23 mouse cellular contexts compared by ENCODE assay signal in the genomic region with DNA sequence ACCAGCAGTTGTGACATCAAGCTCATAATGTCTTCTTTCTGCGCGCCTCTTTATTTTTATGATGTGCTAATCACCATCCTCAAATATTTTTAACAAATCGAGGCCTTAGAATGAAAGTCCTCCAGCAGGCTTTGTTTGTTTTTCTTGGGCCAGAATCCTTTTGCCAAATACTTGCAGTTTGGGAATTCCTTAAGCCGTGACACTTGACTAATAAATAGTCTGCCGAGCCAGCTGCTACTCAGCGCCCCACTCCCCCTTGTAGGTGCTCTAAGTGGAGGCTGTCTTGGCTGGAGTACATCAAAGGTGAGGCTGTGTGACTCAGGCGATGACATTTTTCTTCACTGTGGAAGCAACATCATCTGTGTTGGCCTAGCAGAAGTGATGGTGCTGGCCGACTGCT. TPM values are rescaled to one million over a fixed set of nuclear protein-coding genes. Genes with fewer than 3 reads are reported as not detected.
DNase-seq lines count a peak whose midpoint lies in the region; ATAC-seq and TF ChIP-seq lines count a peak whose summit lies in the region.
"Had no signal": no experiment of that assay in that cellular context is flagged by ENCODE, and none has a peak within 500 bp of the region (broad histone marks: within the 10 kb centered on the region; RNA-seq: fewer than 3 reads in every experiment).

No protein-coding gene starts in this region.

- WGBS in kidney, adult 2 months = 55% methylated on average over 8 of the region's 8 CpGs
- 70% methylated on average over 8 of the region's 8 CpGs for WGBS in midbrain, embryonic 11.5 days
- 73% methylated on average over 8 of the region's 8 CpGs for WGBS in midbrain, embryonic 13.5 days
- whole genome bisulfite sequencing in forebrain, embryonic 11.5 days = 84% methylated on average over 8 of the region's 8 CpGs

- H3K27ac ChIP-seq in kidney, adult 2 months (ENCODE audit: insufficient read depth, low read depth, low read length) = no peak overlapping the region
- no peak overlapping the region for H3K27ac ChIP-seq in midbrain, embryonic 11.5 days (ENCODE audit: low read depth, low read length)
- no peak overlapping the region for H3K27ac ChIP-seq in midbrain, embryonic 13.5 days
- H3K27ac ChIP-seq in forebrain, embryonic 11.5 days (ENCODE audit: low read depth, low read length) = no peak overlapping the region
- H3K27ac ChIP-seq: forebrain, embryonic 12.5 days; heart, adult 2 months; heart, embryonic 15.5 days; hindbrain, embryonic 15.5 days; kidney, embryonic 15.5 days; limb, embryonic 15.5 days; liver, embryonic 14.5 days; midbrain, embryonic 10.5 days; stomach, postnatal 0 days had no signal

- H3K4me1 ChIP-seq in kidney, adult 2 months (ENCODE audit: control insufficient read depth, insufficient read depth, low read length) = no peaks in the 10 kb centered on the region
- no peaks in the 10 kb centered on the region for H3K4me1 ChIP-seq in midbrain, embryonic 11.5 days (ENCODE audit: control insufficient read depth, insufficient read depth, low read length)
- no peaks in the 10 kb centered on the region for H3K4me1 ChIP-seq in midbrain, embryonic 13.5 days (replicated peaks)
- H3K4me1 ChIP-seq in forebrain, embryonic 11.5 days (replicated peaks; ENCODE audit: control insufficient read depth, insufficient read depth, low read length) = no peaks in the 10 kb centered on the region
- H3K4me1 ChIP-seq: forebrain, embryonic 12.5 days; hindbrain, embryonic 15.5 days had no signal

- H3K36me3 ChIP-seq in kidney, adult 2 months (ENCODE audit: control insufficient read depth, insufficient read depth, low read length) = no peaks in the 10 kb centered on the region
- H3K36me3 ChIP-seq in midbrain, embryonic 11.5 days (ENCODE audit: control insufficient read depth, insufficient read depth, low read length) = no peaks in the 10 kb centered on the region
- peaks cover 9% of the 10 kb centered on the region; the same call in 1 of the 2 replicates for H3K36me3 ChIP-seq in midbrain, embryonic 13.5 days
- H3K36me3 ChIP-seq in forebrain, embryonic 11.5 days (ENCODE audit: control insufficient read depth, insufficient read depth, low read length) = no peaks in the 10 kb centered on the region

- peak; percentile 19 for DNase-seq in kidney, adult 2 months
- DNase-seq in kidney, postnatal 4 days = no peak
- DNase-seq in midbrain, embryonic 11.5 days (ENCODE audit: low spot score, missing footprints) = peak; percentile 31
- DNase-seq in lung, postnatal 10 days = peak; percentile 58
- no peak for DNase-seq in spleen, adult 18-20 months
- no peak for DNase-seq in forebrain, embryonic 11.5 days (ENCODE audit: low spot score)
- DNase-seq: B cell, adult 2 months; cerebellum, adult 11 months; cerebellum, adult 9-11 months; gastrocnemius, postnatal 25 days; heart, adult 2 months; heart, postnatal 36 days; left cerebral cortex, postnatal 4 days had no signal

- no peak overlapping the region for H3K4me3 ChIP-seq in kidney, adult 2 months (ENCODE audit: insufficient read depth, low read depth, low read length)
- no peak overlapping the region for H3K4me3 ChIP-seq in midbrain, embryonic 11.5 days (ENCODE audit: low read depth, low read length)
- no peak overlapping the region for H3K4me3 ChIP-seq in midbrain, embryonic 13.5 days (replicated peaks)
- no peak overlapping the region for H3K4me3 ChIP-seq in forebrain, embryonic 11.5 days (ENCODE audit: low read depth, low read length)
- H3K4me3 ChIP-seq: forebrain, embryonic 12.5 days; heart, adult 2 months; heart, embryonic 15.5 days; hindbrain, embryonic 15.5 days; kidney, embryonic 15.5 days; limb, embryonic 15.5 days; midbrain, embryonic 10.5 days had no signal

- TF ChIP-seq POLR2A in kidney, adult 2 months (IDR thresholded peaks at IDR 0.05; ENCODE audit: low read depth, low read length) = no peak

- no peak overlapping the region for H3K4me2 ChIP-seq in midbrain, embryonic 11.5 days
- no peak overlapping the region for H3K4me2 ChIP-seq in midbrain, embryonic 13.5 days (replicated peaks)
- H3K4me2 ChIP-seq in forebrain, embryonic 11.5 days (ENCODE audit: low read depth, low read length, severe bottlenecking) = no peak overlapping the region
- H3K4me2 ChIP-seq: forebrain, embryonic 12.5 days; heart, embryonic 15.5 days; hindbrain, embryonic 15.5 days; kidney, embryonic 15.5 days; limb, embryonic 15.5 days had no signal

- no peaks in the 10 kb centered on the region for H3K9me3 ChIP-seq in midbrain, embryonic 11.5 days (ENCODE audit: control insufficient read depth, low read length)
- no peaks in the 10 kb centered on the region for H3K9me3 ChIP-seq in midbrain, embryonic 13.5 days
- H3K9me3 ChIP-seq in forebrain, embryonic 11.5 days (ENCODE audit: control insufficient read depth, low read length) = no peaks in the 10 kb centered on the region
- H3K9me3 ChIP-seq: forebrain, embryonic 12.5 days; heart, embryonic 15.5 days; hindbrain, embryonic 15.5 days; kidney, embryonic 15.5 days; limb, embryonic 15.5 days; midbrain, embryonic 10.5 days had no signal

- no peak for TF ChIP-seq CTCF in kidney, adult 2 months (conservative IDR thresholded peaks at IDR 0.05; ENCODE audit: insufficient read depth, insufficient read length, low read depth, low read length)

- ATAC-seq in midbrain, embryonic 11.5 days (ENCODE audit: low FRiP score) = no peak
- no peak for ATAC-seq in midbrain, embryonic 13.5 days
- no peak for ATAC-seq in forebrain, embryonic 11.5 days (replicated peaks; ENCODE audit: low FRiP score)

- H3K27me3 ChIP-seq in kidney, adult 2 months (replicated peaks; ENCODE audit: control insufficient read depth, insufficient read depth, low read length) = no peaks in the 10 kb centered on the region
- H3K27me3 ChIP-seq in midbrain, embryonic 11.5 days (ENCODE audit: control insufficient read depth, insufficient read depth, low read length) = no peaks in the 10 kb centered on the region
- H3K27me3 ChIP-seq in midbrain, embryonic 13.5 days = no peaks in the 10 kb centered on the region
- no peaks in the 10 kb centered on the region for H3K27me3 ChIP-seq in forebrain, embryonic 11.5 days (ENCODE audit: control insufficient read depth, insufficient read depth, low read length)
- H3K27me3 ChIP-seq: CH12.LX; forebrain, embryonic 12.5 days; heart, embryonic 15.5 days; hindbrain, embryonic 15.5 days; kidney, embryonic 15.5 days; limb, embryonic 15.5 days had no signal

- H3K9ac ChIP-seq in midbrain, embryonic 11.5 days (ENCODE audit: low read length) = no peak overlapping the region
- H3K9ac ChIP-seq in midbrain, embryonic 13.5 days (replicated peaks) = no peak overlapping the region
- no peak overlapping the region for H3K9ac ChIP-seq in forebrain, embryonic 11.5 days (ENCODE audit: low read length)
- H3K9ac ChIP-seq: forebrain, embryonic 12.5 days; heart, embryonic 15.5 days; hindbrain, embryonic 15.5 days; kidney, embryonic 15.5 days; limb, embryonic 15.5 days; liver, embryonic 14.5 days had no signal

RNA-seq across cellular contexts. Expression of gene Ppp2r5c, which starts 27.6 kb away (rescaled TPM):
- polyA plus RNA-seq in kidney, adult 2 months (2012; rRNA removed) = 29.9 and 41.3 TPM in 2 replicates
- polyA plus RNA-seq in midbrain, embryonic 11.5 days (2014; fragmentation: Nextera tagmentation; extraction: Ambion mirVana) = 175 and 183 TPM in 2 replicates
- 136 and 147 TPM in 2 replicates for polyA plus RNA-seq in midbrain, embryonic 13.5 days (2015; fragmentation: Nextera tagmentation; extraction: Ambion mirVana)
- 163 TPM in 2 replicates for polyA plus RNA-seq in forebrain, embryonic 11.5 days (2014; fragmentation: Nextera tagmentation; extraction: Ambion mirVana)

Comparison
In these comparisons a context has a peak if more than half of its experiments do, and no peak if none do; other contexts are left out.
1. DNase-seq: peak in kidney, adult 2 months (single experiment), midbrain, embryonic 11.5 days (single experiment) and lung, postnatal 10 days (single experiment); none in kidney, postnatal 4 days (0 of 2), spleen, adult 18-20 months (0 of 2) and forebrain, embryonic 11.5 days (single experiment).